Mouse (Mus musculus): ENCODE measurements around the gene Smchd1. TPM values are rescaled to one million over a fixed set of nuclear protein-coding genes. Genes with fewer than 3 reads are reported as not detected.

Gene Smchd1
- polyA plus RNA-seq, 1 experiment = 27.6 TPM

DNA sequence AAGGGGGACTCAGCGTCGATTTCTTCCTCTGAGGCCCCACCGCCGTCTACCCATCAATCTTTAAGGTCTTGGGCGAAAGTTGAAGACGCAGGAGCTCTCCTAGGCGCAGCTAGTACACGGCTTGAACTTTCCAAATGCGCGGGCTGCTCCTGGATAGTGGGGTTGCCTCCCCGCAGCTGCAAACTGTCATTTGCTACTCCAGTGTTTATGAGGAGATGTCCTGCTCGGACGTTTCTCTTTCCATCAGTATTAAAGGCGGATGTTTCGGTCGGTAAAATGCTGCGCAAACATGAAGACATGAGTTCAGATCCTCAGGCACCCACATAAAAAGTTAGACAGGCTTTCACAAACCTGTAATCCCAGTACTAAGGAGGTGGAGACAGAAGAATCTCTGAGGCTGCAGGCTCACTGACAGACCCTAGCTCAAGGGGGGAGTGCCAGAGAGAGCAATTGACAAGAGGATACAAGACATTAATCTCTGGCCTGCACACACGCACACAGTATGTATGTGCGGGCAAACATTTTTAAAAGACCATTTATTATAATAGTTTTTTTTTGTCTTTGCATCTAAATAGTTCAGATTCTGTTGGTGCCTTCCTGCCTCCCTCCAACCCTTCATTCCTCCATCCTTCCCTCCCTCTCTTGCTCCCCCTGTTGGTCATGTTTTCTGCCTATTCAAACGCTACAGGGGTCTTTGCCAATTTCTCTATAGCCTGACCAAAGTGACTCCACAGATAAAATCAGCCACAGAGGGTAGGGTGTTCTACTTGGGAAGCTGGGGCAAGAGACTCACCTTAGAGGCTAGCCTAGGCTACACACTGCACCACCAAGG is 163.6 kb downstream of the Smchd1 start, which contains the start of gene Emilin2:
Gene Emilin2 (minus strand): TSS at position 639 of the 832 bp plus-strand sequence.
- DNase-seq (ENCODE audit: extremely low spot score in 1 of 2, low spot score in 1 of 2) = no peak

- DNase-seq (ENCODE audit: extremely low spot score in 1 of 2, low spot score in 1 of 2) = no peak
Measured at GRCm38 (mm10) chr17:71310486-71311339, 164.4 kb downstream of the Smchd1 start.

DNA sequence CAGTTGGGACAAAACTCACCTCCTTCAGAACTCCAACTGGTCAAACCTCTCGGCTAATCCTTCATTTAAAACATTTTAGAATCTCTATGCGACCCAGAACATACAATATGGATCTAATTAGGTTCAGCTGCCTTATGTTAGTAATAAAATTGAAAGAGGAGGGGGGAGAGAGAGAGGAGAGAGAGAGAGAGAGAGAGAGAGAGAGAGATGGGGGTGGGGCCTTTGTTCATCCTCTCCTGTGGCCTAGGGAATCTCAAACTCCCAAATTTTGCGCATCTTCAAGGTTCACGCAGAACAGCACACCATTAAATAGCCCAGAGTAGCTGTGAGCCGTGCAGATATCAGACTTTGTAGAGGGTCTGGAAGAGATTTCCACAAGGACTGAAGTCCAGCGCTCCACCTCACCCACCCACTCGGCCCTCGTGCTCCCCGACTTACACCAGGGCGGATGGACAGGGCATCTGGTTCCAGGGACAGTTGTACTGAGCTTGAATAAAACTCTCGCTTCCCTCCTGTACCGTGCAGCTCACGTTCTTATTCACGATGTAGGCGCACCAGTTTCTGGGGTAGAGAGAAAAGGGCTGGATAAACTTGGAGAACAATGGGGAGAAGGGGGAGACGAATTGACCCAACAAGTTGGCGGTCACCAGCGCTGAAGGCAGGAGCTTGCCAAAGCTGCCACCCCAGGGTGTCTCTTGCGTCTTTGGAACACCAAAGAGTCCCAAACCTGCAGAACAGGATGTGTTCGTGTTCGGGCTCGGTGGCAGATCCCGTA is 165.2 kb downstream of the Smchd1 start:
- DNase-seq (ENCODE audit: extremely low spot score in 1 of 2, low spot score in 1 of 2) = no peak

DNA sequence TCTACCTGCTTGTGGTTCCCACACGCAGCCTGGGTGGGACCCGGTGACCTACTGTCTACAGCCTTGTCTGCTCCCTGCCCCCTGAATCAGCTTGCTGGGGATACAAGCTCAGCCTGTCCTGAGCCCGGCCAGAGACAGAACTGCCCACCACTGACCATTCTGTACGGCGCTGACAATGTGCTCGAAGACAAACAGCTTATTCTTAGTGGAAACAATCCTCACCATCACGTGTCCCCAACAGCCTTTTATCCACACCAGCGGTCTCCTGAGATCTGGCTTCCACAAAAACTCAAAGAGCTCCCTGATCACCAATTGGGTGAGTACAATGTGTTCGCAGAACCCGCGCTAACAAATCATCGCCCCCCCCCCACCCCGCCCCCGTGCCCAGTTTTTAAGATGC is 166.0 kb downstream of the Smchd1 start:
- no peak for DNase-seq (ENCODE audit: extremely low spot score in 1 of 2, low spot score in 1 of 2)

DNA sequence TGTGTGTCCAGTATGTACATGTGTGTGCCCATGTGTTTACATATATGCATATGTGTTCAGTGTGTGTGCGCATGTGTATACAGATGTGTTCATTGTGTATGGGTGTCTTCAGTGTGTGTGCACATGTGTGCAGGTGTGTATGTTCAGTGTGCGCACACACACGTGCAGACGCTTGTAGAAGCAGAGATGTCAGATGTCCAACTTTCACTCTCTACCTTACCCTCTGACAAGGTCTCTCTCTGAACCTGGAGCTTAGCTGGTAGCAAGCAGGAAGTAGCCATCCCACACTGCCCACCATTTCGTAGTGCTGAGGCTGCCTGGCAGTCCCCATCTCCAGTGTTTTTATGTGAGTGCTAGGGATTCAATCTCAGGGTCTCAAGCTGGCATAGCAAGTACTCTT is 166.8 kb downstream of the Smchd1 start:
- no peak for DNase-seq (ENCODE audit: extremely low spot score in 1 of 2, low spot score in 1 of 2)

GRCm38 (mm10) chr17:71307251-71307790 is 167.8 kb downstream of the Smchd1 start:
- no peak for DNase-seq (ENCODE audit: extremely low spot score in 1 of 2, low spot score in 1 of 2)

GRCm38 (mm10) chr17:71306716-71307115 is 168.4 kb downstream of the Smchd1 start:
- DNase-seq (ENCODE audit: extremely low spot score in 1 of 2, low spot score in 1 of 2) = no peak

DNA sequence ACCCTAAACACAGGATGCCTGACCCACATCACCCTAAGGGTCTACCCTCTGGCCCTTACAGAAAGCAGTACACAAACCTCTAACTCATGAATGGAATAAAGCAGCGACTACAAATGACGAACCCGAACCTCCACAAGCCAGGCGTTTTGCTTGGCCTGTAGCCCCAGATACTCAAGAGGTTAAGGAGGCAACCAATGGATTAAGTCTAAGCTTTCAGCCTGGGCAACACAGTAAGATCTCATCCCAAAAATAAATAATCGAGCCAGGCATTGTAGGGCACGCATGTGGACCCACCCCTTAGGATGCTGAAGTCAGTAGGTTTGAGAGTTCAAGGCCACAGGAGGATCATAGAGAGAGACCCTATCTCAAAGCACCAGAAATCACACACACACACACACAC is 169.1 kb downstream of the Smchd1 start:
- no peak for DNase-seq (ENCODE audit: extremely low spot score in 1 of 2, low spot score in 1 of 2)

- DNase-seq (ENCODE audit: extremely low spot score in 1 of 2, low spot score in 1 of 2) = no peak
Measured at GRCm38 (mm10) chr17:71303444-71303843, 171.7 kb downstream of the Smchd1 start.

DNA sequence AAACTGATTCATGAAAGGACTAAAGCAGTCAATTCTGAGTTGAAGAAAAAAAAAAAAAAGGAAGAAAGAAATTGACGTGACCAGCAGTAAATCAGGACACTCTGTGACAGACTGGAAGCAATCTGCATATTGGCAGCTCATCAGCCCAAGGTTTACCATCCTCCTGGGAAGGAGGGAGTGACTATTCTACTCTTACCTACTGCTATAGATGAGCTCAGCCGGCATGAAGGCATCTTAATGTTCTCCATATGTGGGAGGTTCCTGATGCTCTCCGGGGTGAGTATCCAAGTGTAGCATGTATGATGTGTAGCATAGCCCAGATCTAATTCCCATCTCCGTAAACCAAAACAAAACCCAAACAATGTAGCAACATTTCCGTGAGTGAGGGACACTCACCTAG is 173.7 kb downstream of the Smchd1 start:
- no peak for DNase-seq (ENCODE audit: extremely low spot score in 1 of 2, low spot score in 1 of 2)

GRCm38 (mm10) chr17:71300338-71300737 is 174.8 kb downstream of the Smchd1 start:
- no peak for DNase-seq (ENCODE audit: extremely low spot score in 1 of 2, low spot score in 1 of 2)

- DNase-seq (ENCODE audit: extremely low spot score in 1 of 2, low spot score in 1 of 2) = no peak
Measured at GRCm38 (mm10) chr17:71299879-71300278, 175.3 kb downstream of the Smchd1 start.

DNA sequence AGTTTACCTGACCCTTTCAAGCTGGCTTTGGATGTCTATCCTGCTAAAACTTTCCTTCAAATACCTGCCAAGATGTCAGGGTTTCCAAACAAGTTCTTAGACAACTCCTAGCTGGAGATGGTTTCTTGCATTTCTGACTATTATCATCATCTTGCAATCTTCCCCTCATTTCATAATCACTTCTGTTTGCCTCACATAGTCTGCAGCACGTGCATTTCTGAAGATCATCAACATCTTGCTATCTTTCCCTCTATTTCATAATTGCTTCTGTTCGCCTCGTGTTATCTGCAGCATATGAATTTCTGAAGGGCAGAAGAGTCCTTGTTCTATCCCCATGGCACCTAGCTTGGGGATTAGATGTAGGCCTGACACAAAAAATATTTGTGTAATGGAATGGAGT is 180.6 kb downstream of the Smchd1 start:
- no peak for DNase-seq (ENCODE audit: extremely low spot score in 1 of 2, low spot score in 1 of 2)

Other genes with a start within 250 kb of the Smchd1 start
- 1.4 and 1.6 TPM in 2 replicates for gene Emilin2, start 163.4 kb downstream of the Smchd1 start, polyA plus RNA-seq (2012; rRNA removed)
- 2.1 and 2.4 TPM in 2 replicates for gene Gm4707, start 15.4 kb downstream of the Smchd1 start, polyA plus RNA-seq (2012; rRNA removed)
- gene Ndc80, start 51.5 kb upstream of the Smchd1 start, polyA plus RNA-seq (2012; rRNA removed) = 0.36 and 0.48 TPM in 2 replicates
- gene Spdya, start 76.7 kb upstream of the Smchd1 start, polyA plus RNA-seq (2012; rRNA removed) = 1.5 and 1.8 TPM in 2 replicates
- gene Wdr43, start 140.6 kb upstream of the Smchd1 start, polyA plus RNA-seq (2012; rRNA removed) = 25.4 and 35.6 TPM in 2 replicates
- 4.9 and 6.2 TPM in 2 replicates for gene Togaram2, start 197.9 kb upstream of the Smchd1 start, polyA plus RNA-seq (2012; rRNA removed)

Data from frontal cortex, adult 2 months (tissue).